Mouse (Mus musculus) olfactory bulb, adult 2 months (tissue): ENCODE results near the gene Urod. TPM values are rescaled to one million over a fixed set of nuclear protein-coding genes. Genes with fewer than 3 reads are reported as not detected.

Experiments
- H3K27ac ChIP-seq: fragments of 200-500 bp; 2 replicates; pipeline ENCODE4 v1.5.1; 2012; ENCODE audit warnings: low read depth, low read length; ENCODE audit not compliant: insufficient read depth
- H3K4me1 ChIP-seq: fragments of 200-500 bp; 2 replicates; pipeline ENCODE4 v1.6.1; 2012; ENCODE audit warnings: low read length; ENCODE audit not compliant: control insufficient read depth, insufficient read depth
- H3K4me3 ChIP-seq: fragments of 200-500 bp; 2 replicates; pipeline ENCODE4 v1.5.1; 2012; ENCODE audit warnings: mild to moderate bottlenecking, low read depth, low read length, moderate library complexity; ENCODE audit not compliant: insufficient read depth
- CTCF ChIP-seq: fragments of 200-500 bp; IDR thresholded peaks from 2 replicates; pipeline ENCODE4 v1.5.1; 2012; ENCODE audit warnings: low read depth, mild to moderate bottlenecking, low read length, moderate library complexity; ENCODE audit not compliant: insufficient read depth
- POLR2A ChIP-seq: fragments of 200-500 bp; IDR thresholded peaks from 2 replicates; pipeline ENCODE4 v1.6.1; 2012; ENCODE audit warnings: mild to moderate bottlenecking, low read depth, low read length, moderate library complexity; ENCODE audit not compliant: insufficient read depth
- WGBS: fragments of 180-500 bp; shearing (Covaris S2); methylation state at CpG from one replicate; pipeline ENCODE4 v1.1.7; 2018; 5-methylcytosine and 5-hydroxymethylcytosine counted together
- polyA plus RNA-seq: library from polyadenylated mRNA; stranded (reverse); fragments of >200 nt; gene quantifications from 2 replicates; pipeline ENCODE4 v1.2.4, GENCODE M21; 2012; ENCODE audit warnings: low replicate concordance; ENCODE audit not compliant: missing spikeins, insufficient read depth, insufficient read length

The Urod gene
- polyA plus RNA-seq, 1 experiment: not detected

GRCm38 (mm10) chr4:117001957-117002356 lies 7.7 kb upstream of the Urod start:
- peaks cover 9% of the 10 kb centered on the region for H3K4me1 ChIP-seq
- TF ChIP-seq POLR2A: no peak
- TF ChIP-seq CTCF: no peak
- 93% methylated on average over 16 of the region's 16 CpGs for WGBS
- no peak overlapping the region for H3K4me3 ChIP-seq
- no peak overlapping the region for H3K27ac ChIP-seq

GRCm38 (mm10) chr4:116999513-117000154 lies 5.4 kb upstream of the Urod start:
- no peak overlapping the region for H3K4me3 ChIP-seq
- H3K4me1 ChIP-seq: peaks cover 14% of the 10 kb centered on the region
- TF ChIP-seq CTCF: no peak
- no peak for TF ChIP-seq POLR2A
- H3K27ac ChIP-seq: no peak overlapping the region
- WGBS: 95% methylated on average over 17 of the region's 17 CpGs

- Histone ChIP-seq H3K4me1 (peaks cover 17% of the 10 kb centered on the region), H3K27ac (no peak overlapping the region), H3K4me3 (peak overlapping the region; percentile 89)
- TF ChIP-seq POLR2A (no peak), CTCF (no peak)
- WGBS: under 1% methylated on average over 16 of the region's 16 CpGs
Measured at GRCm38 (mm10) chr4:116995798-116996135, 1.6 kb upstream of the Urod start.

GRCm38 (mm10) chr4:116995131-116995797 lies 1.1 kb upstream of the Urod start, which contains the start of gene Hectd3:
Gene Hectd3, plus strand, starts transcription at chr4:116995317.
- H3K27ac ChIP-seq: peak within 1 kb of the TSS; percentile 58; the same call in 1 of the 2 replicates
- WGBS: under 1% methylated on average over 58 of the region's 58 CpGs
- peak; percentile 23; the same call in 1 of the 2 replicates for TF ChIP-seq POLR2A
- TF ChIP-seq CTCF: no peak
- peaks cover 17% of the 10 kb centered on the region for H3K4me1 ChIP-seq
- peak within 1 kb of the TSS; percentile 89 for H3K4me3 ChIP-seq

GRCm38 (mm10) chr4:116991366-116991765 lies 2.8 kb downstream of the Urod start:
- H3K4me1 ChIP-seq: peaks cover 24% of the 10 kb centered on the region
- 9% methylated on average over 7 of the region's 7 CpGs for WGBS
- TF ChIP-seq CTCF: peak; percentile 55
- no peak for TF ChIP-seq POLR2A
- no peak overlapping the region for H3K27ac ChIP-seq
- no peak overlapping the region for H3K4me3 ChIP-seq

- 58% methylated on average over 6 of the region's 6 CpGs for WGBS
- H3K4me3 ChIP-seq: no peak overlapping the region
- peaks cover 23% of the 10 kb centered on the region for H3K4me1 ChIP-seq
- TF ChIP-seq CTCF: no peak
- no peak overlapping the region for H3K27ac ChIP-seq
Measured at GRCm38 (mm10) chr4:116989731-116990130, 4.5 kb downstream of the Urod start.

- Histone ChIP-seq H3K27ac (no peak overlapping the region), H3K4me3 (no peak overlapping the region), H3K4me1 (peaks cover 14% of the 10 kb centered on the region)
- WGBS: 56% methylated on average over 5 of the region's 5 CpGs
- TF ChIP-seq CTCF (no peak), POLR2A (no peak)
Measured at GRCm38 (mm10) chr4:116987122-116987456, 7.1 kb downstream of the Urod start.

- Histone ChIP-seq H3K4me3 (no peak overlapping the region), H3K4me1 (peaks cover 14% of the 10 kb centered on the region), H3K27ac (no peak overlapping the region)
- 43% methylated on average over 17 of the region's 17 CpGs for WGBS
- no peak for TF ChIP-seq POLR2A
- TF ChIP-seq CTCF: peak; percentile 80
Measured at GRCm38 (mm10) chr4:116986400-116987121, 7.7 kb downstream of the Urod start.

GRCm38 (mm10) chr4:116985681-116986080 lies 8.5 kb downstream of the Urod start:
- Histone ChIP-seq H3K4me1 (peaks cover 12% of the 10 kb centered on the region), H3K27ac (0 out of 2 replicates have a peak overlapping the region, but pooled peaks have one; percentile 8), H3K4me3 (no peak overlapping the region)
- 91% methylated on average over 7 of the region's 7 CpGs for WGBS
- no peak for TF ChIP-seq POLR2A

- Histone ChIP-seq H3K27ac (no peak overlapping the region), H3K4me3 (no peak overlapping the region), H3K4me1 (no peaks in the 10 kb centered on the region)
- WGBS: 76% methylated on average over 2 of the region's 2 CpGs
- no peak for TF ChIP-seq POLR2A
- TF ChIP-seq CTCF: no peak
Measured at GRCm38 (mm10) chr4:116976503-116976902, 17.7 kb downstream of the Urod start.
